Mouse (Mus musculus): ENCODE measurements around the gene Sgms1. TPM values are rescaled to one million over a fixed set of nuclear protein-coding genes. Genes with fewer than 3 reads are reported as not detected.
"Not testable (repeated sequence)": the region's sequence is repeated elsewhere in the genome, so short reads cannot be mapped to it uniquely, and the experiment has no call there.

Gene Sgms1
- total RNA-seq, 2 experiments from 2014 or later: 44.9 to 48.3 TPM

DNA sequence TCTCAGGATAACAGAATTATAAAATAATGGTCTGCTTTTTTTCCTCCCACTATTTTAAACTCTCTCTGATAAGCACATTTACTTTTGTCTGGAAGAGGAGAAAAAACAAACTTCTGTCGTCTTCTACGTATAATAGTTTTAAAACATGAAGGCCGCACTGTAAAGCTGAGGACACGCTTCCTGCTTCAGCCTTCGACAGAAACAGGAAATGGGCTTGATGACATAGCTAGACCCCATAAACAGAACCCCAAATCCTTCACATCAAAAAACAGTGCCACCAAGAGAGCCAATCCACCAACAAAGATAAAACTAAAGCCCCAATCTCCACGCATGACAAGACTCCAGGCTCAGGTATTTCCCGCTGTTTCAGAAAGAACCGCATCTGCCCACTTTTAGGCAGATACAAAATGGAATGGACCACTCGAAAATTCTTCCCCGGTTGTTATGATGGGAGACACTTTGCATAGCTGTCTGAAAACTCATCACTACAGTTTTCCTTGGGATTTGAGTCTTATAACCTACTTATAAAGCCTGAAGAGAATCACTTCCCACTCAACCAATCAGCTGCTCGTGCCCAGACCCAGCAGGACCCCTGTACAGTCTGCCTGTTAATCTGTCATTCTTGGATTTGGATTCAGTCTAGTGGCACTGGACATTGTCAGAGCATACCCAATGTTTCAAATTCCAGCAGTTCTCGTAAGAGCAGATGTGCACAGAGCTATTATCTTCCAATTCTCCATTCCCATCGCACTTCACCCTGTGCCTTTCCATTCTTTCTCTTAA, 222.5 kb downstream of the Sgms1 start:
- ATAC-seq (ENCODE audit: poor library complexity, severe bottlenecking): 0 out of 2 replicates have a peak, but pooled peaks have one; percentile 51

DNA sequence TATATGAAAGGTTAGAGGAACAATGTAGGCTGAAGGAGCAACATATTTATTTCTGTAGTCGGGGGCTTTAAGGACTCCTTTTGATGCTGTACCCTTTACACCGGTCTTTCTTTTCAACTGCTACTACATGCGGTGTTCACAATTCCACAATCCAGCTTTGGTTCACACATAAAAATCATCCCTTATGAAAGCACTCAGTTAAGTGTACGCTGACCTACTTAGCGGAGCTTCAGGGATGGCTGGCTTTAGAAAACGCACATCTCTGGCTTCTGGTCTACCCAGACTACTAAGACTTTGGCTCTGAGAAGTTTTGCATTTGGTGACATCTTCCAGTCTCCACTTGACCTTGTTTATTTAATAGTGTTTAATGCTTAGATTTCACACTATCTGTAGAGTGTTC, 223.8 kb downstream of the Sgms1 start:
- ATAC-seq (ENCODE audit: poor library complexity, severe bottlenecking): no peak

DNA sequence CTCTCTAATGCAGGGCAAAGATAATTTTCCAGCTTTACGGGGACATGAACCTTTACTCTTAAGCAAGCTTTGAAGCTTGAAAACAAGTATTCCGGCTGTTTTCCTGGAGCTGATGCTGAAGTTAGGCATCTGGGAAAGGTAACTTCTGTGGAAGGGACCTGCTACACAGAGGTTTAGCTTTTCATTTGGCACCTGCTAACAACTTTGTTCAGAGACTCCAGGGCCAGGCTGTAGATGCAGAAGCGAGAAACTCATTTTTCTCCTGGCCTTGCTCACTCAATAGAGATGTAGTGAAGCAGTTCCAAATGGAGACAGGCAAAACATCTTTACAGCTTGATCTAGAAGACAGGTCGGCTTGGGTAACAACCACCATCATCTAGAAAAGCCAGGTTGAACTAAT, 225.4 kb downstream of the Sgms1 start:
- no peak for ATAC-seq (ENCODE audit: poor library complexity, severe bottlenecking)

DNA sequence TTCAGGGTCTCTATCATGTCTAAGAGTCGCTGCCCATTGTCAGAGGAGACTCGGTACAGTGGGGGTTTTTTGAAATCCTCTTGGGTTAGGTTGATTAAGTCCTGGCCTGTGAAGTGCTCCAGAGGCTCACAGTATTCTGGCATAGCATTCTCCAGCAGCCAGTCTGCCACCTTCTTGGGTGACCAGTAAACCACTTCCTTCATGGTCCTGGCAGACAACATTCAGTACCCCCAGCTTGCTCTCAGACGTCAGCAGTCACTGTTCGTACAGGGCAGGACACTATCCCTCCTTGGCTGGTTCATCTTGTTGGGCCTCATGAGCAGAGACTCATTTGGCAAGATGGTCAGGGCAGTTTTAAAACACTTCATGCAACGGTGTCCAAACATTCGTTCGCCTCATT, 229.6 kb downstream of the Sgms1 start:
- ATAC-seq (ENCODE audit: poor library complexity, severe bottlenecking): no peak

DNA sequence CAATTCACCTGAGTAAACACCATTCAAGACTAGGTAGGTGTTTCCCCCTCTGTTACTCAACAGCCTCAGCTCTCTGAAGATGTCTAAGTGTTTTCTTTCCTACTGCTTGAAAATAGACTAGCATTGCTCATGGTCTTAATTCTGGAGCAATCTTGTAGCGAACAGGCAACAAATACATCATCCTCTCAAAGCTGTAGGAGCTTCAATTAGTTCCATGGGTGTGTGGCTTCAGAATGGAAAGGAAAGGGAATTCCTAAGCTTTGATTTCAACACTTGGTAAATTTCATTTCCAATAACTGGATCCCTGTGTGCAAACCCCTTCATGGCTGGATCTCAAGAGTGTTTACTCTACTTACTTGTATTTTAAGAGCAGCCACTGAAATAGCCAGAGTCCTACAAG, 230.3 kb downstream of the Sgms1 start:
- no peak for ATAC-seq (ENCODE audit: poor library complexity, severe bottlenecking)

DNA sequence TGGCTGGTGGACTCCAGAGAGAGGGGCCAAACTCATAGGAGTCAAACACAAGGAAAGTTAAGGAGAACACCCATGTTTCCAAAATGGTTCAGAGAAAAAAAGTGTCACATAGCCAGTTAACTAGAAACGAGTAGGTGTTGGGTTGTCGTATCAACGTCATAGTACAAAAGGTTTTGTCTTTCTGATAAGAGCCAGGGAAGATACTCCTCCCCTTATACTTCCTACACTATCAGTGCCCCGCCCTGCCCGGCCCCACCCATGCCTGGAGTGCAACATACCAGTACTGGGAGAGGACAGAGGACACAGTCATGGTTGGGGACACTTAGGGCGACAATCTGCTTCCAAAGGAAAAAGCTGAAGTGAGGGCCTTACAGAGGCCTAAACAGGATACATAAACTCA, 232.5 kb downstream of the Sgms1 start:
- no peak for ATAC-seq (ENCODE audit: poor library complexity, severe bottlenecking)

DNA sequence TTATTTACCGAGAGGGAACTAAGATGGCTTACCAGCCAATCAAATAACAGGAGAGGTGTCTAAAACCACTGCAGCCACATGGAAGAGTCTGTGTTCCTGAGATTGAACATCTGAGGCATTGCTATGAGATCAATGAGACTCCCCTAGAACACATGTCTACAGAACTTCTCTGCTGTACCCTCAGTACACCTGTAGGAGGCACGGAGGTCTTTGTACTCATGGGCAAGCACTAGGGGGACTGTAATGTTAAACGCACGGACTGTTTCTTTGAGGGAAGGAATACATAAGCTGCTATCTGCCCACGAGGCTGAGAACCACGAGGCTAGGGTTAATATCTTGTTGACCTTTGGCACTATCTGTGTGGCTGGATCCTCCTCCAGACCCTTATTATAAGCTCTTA, 237.0 kb downstream of the Sgms1 start:
- no peak for ATAC-seq (ENCODE audit: poor library complexity, severe bottlenecking)

DNA sequence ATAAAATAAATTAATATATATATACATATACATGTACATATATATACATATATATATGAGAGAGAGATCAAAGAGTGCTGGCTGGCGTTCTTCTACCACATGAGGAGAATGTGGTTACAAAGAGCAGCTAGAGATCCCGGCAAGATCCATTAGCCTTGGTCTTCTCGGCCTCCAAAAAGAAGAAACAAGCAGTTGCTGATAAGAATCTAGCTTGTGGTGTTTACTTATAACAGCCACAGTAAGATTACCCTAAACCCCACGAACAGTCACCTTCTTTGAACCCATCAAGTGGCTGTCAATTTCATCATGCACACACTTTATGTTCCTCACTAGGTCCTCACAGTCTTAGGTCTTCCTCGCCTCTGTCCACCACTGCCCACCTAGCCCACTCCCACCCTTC, 240.8 kb downstream of the Sgms1 start:
- peak; percentile 49 for ATAC-seq (ENCODE audit: poor library complexity, severe bottlenecking)

DNA sequence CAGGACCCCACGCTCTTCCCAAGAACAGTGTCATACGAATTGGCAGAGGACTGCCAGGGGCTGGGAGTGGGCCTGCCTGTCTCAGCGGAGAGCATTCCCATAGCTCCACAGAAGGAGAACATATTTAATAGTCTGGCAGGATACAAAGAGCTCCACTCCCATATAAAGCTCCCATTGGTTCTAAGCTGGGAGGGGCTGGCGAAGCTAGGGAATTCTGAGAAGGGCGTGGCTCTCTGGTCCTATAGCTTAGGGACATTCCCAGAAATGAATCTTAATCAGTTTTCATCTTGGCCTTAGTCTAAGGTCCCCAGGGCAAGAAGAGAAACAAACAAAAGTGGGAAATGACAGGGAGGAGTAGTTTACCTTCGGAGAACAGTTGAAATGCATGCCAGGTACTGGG, 247.1 kb downstream of the Sgms1 start:
- ATAC-seq (ENCODE audit: poor library complexity, severe bottlenecking): no peak

DNA sequence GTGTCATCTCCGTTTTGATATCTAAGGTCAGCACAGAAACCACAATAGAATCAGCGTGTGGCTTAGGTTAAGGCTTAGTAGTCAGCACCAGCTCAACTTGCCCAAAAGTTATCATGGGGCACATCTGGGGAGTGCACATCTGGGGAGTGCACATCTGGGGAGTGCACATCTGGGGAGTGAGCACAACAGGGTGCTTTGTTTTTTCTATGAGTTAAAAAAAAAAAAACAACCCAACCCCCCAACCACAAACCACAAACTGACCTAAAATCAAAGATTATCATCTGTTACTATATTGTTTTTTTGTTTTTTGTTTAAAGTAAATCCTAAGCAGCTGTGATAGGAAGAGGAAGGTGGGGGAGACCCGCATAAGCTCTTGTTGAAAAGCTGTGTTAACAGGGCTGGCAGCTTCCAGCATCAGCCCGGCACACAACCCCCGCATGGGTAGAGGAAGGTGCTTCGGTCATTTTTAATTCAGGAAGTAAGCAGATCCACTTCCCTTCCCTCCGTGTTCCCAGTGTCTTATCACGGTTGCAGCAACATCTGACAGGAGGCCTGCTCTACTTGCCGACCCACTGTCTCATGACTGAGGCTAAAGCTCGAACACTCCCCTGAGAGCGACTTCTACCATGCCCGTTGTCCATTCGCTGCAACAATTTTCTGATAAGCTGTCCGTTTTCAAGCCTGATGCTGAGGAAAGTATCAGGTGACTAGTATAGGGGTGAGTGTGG, 251.0 kb downstream of the Sgms1 start:
- ATAC-seq (ENCODE audit: poor library complexity, severe bottlenecking): peak; percentile 69

DNA sequence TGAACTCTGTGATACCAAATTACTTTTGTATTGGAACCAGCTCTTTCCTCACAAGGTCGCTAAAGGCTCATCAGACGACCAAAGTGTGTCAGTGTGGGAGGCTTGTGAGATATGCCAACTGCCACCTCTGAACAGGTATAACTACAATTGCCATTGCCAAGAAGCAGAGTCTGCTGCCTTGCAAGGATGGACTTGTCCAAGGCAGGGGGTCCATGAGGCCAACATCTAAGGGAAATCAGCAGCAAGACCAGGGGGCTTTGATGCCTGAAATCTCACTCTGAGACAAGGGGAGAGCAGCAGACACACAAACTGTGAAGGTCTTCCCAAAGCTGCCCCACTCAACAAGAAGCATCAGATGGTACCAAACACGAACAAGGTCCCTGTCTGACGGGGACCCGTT, 251.6 kb downstream of the Sgms1 start:
- no peak for ATAC-seq (ENCODE audit: poor library complexity, severe bottlenecking)

DNA sequence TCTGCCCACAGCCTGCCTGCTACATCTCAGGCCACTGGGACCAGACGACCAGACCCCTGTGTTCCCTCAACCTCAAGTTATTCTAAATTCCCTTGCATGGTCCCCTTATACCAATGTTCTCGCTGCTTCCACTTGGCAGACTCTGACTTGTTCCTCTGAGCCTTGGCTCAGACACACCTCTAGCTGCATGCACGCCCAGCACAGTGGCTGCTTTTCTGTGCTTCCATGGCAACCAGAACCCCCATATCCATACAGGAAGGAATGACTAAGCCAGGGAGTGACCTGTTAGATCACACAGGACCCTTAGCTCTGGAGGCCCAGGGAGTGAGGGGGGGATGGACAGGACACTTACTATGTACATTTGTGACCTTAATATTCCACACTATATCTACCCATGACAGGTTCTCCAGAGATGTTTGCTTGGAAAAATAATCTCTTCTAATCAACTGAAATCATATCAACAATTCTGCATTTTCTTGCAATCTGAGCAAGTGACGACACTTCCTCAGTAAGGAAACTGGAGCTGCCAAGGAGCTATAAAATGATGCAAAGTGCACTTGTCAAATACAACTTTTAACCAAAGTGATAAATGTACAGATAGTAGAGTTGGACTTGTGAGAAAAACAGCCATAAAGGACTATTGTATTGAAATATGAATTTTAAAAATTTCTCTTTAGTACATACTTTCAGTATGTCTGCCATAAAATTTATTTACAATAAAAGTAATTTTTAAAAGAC, 252.5 kb downstream of the Sgms1 start:
- ATAC-seq (ENCODE audit: poor library complexity, severe bottlenecking): no peak

DNA sequence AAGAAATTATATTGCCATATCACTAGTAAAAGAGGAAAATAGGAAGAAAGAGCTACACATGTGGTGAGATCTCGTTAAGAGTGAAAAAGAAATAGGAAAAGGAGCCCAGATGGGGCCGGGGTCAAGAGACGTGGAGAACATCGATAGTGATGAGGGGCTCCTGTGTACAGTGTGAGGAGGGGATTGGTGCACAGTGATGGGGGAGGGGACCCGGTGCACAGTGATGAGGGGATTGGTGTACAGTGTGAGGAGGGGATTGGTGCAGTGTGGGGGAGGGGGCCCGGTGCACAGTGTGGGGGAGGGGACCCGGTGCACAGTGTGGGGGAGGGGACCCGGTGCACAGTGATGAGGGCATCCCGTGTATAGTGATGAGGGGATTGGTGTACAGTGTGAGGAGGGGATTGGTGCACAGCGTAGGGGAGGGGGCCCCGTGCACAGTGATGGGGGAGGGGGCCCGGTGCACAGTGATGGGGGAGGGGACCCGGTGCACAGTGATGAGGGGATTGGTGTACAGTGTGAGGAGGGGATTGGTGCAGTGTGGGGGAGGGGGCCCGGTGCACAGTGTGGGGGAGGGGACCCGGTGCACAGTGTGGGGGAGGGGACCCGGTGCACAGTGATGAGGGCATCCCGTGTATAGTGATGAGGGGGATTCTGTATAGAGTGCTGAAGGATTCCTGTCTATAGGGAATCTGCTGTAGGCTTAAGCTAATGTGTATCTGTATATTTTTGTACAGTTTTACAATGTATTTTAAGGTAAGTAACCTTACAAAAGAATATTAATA, 257.6 kb downstream of the Sgms1 start:
- ATAC-seq (ENCODE audit: poor library complexity, severe bottlenecking): not testable (repeated sequence)

DNA sequence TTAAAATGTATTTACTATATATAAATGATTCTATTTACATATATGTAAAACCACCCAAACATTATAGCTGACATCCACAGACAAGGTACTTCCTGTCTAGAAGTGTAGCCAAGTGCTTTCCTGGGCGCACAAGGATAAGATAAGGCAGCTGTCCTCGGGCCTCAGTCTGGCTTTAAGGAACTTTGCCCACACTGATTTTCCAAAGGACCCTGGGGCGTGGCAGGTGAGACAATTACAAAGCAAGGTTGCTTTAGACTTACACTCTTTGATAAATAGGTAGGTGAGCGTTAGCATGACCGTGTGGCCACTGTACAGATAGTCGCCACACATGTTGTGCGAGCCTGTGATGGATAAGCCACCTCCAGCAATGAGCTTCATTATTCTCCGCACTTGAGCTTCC, 260.2 kb downstream of the Sgms1 start:
- no peak for ATAC-seq (ENCODE audit: poor library complexity, severe bottlenecking)

DNA sequence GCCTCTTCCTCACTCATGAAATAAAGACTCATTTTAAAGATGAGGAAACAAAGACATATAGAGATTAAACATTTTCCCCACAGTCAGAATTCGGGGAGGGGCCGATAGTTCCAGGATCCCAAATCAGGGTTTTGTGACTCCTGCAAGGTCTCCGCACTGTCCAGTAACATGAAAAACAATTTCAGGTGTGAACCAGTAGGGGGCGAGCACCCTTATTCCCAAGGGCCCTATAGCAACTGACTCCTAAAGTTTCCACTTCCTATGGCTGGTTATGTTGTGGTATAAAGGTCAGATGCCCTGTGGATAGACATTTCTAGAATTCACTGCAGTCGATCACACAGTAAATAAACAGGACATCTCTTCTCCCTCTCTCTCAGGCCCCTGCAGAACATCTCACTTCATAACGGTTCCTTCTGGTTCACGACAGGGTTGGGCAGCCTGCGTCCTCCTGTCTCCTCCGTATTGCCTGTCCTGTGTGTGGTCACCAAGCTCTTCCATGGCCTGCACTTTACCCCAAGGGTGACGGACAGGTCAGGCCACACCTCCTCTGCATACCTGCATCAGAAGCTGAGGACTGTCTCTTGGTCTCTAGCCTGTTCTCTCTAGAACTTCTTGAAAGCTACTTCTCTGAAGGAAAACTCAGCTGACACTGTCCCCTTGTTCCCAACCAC, 262.2 kb downstream of the Sgms1 start:
- ATAC-seq (ENCODE audit: poor library complexity, severe bottlenecking): peak; percentile 45; the same call in 1 of the 2 replicates

DNA sequence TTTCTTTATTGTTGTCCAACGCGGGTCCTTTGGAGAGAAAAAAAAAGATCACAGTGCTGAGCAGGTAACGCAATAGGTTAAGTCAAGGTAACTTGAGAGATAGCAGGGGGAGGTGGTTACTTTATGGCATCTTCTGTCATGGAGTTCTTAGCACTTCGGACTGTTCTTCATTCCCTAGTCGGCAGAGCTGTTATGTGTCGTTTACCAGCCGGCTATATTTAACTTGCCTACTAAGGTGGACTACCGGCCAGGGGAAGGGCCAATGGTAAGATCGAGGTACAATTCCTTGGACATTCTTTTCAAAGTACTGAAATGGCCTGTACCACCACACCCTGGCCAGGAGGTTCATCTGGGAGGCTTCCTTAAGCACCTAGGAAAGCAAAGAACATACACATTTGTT, 265.4 kb downstream of the Sgms1 start:
- no peak for ATAC-seq (ENCODE audit: poor library complexity, severe bottlenecking)

DNA sequence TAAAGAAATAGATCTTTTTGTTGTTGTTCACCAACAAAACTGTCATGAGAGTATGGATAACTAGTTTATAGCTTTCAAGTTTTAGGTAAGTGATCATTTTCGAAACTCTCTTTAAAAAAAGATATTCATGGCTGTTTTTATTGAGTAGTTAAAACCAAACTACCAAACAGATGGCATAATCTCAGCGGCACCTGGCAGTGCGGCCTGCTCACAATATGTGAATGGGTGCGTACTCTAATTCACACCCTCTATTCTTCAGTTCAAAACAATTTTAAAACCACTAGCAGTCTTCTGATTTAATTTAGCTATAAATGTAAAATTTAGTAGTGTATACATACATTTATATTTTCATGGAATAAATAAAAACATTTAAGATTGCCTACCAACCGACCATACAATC, 266.3 kb downstream of the Sgms1 start:
- ATAC-seq (ENCODE audit: poor library complexity, severe bottlenecking): no peak

DNA sequence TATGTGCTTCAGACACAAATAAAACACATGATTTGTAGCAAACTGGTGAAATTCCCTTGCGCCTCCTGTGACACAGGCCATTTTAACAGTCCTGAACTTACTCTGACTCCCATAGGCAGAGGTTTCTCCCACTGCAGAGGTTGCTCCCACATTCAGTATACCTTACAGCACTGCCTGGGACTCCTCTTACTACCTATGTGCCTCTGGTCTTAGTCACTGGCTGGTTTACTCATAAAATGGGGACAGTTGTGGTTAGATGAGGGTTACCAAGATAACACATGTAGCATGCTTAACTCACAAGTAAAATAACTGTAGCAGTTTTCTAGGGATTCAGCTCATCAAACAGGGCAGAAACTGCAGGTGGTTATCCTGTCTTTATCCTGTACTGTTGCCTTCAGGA, 268.7 kb downstream of the Sgms1 start:
- ATAC-seq (ENCODE audit: poor library complexity, severe bottlenecking): no peak

DNA sequence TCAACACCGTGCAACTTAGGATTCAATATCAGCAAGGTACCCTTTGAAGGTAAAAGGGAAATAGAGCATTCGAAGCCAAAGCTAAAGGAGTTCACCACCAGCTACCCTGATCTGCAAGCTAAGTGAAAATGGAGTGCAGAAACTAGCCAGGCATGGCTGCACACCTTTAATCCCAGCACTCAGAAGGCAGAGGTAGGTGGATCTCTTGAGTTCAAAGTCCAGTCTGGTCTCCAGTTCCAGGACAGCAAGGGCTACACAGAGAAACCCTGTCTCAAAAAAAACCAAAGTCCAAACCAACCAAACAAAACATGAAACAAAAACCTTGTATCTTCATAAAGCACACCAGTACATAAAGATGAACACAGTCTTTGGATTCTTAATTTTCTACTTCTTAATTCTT, 269.8 kb downstream of the Sgms1 start:
- no peak for ATAC-seq (ENCODE audit: poor library complexity, severe bottlenecking)

DNA sequence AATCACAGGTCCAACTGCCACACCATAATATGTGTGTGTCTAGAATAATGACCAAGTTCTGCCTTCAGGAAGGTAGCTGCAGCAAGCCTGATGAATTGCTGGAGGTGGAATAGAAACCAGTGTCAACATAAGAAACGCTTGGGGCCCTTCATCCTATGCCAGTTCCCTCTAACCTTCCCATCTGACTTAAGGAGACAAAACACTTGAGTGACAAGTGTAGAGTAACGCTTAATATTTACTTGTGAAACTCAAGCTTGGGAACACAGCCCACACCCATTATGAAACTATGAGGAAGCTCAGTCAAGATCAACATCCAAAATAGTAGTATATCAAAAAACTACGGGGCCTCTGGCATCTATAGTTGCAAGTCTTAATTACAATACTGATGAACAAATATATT, 271.0 kb downstream of the Sgms1 start:
- no peak for ATAC-seq (ENCODE audit: poor library complexity, severe bottlenecking)

Data from megakaryocyte, adult 5-6 weeks (primary cell).